Mouse (Mus musculus): ENCODE data around the gene Atg10.
A peak's percentile ranks its signal among the peaks of the same experiment; 100 is the strongest.

Gene Atg10

GRCm38 (mm10) chr13:91175347-91175746 is 48.4 kb downstream of the Atg10 start:
- peak; percentile 65 to 68 for DNase-seq

DNA sequence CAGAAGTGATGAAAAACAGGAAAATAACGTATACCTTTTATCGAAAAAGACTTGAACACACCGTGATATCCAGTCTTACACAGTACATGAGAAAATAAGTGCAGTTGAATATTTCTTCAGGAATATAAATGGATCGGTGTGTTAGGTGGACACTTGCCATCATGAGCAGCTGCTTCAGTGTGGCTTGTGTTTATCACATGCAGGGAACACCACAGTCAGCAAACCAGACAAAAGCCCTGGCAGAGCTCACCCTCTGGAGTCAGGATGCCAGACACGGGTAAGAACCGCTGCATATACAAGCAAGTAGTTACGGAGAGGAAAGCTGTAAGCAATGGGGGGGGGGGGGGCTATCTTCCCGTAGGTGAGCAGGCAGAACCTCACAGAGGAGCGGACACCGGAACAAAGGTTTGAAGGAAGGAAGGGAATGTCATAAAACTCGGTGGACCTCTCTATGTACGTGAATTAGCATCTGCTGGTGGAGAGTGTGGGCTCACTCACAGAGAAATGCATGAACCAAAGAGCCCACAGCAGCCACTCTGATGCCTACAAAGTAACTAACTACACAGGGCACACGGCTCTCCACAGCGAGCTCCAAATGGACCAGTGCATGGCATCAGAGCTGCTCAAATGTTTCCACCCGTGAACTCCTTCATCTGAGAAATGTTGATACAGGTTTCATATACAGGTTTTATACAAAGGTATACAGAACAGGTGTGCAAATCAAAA is 51.8 kb downstream of the Atg10 start:
- peak; percentile 51 to 53 for DNase-seq

DNA sequence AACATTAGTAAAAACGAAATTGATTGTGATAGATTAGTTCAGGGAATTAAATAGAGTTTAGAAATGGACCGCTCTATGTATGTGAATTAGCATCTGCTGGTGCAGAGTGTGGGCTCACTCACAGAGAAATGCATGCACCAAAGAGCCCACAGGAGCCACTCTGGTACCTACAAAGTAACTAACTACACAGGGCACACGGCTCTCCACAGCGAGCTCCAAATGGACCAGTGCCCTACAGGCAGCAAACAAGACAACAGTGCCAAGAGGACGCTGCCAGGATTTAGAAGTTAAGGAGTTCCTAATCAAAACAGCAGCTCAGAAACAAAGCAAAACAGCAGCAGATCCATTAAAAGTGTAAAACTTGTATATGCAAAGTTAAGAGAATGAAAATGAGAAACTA is 52.6 kb downstream of the Atg10 start:
- peak in 1 of 2 experiments; percentile 55 for DNase-seq

GRCm38 (mm10) chr13:91169529-91170319 is 54.0 kb downstream of the Atg10 start:
- no peak for DNase-seq

GRCm38 (mm10) chr13:91168486-91168885 is 55.3 kb downstream of the Atg10 start:
- no peak for DNase-seq

- no peak for DNase-seq
These were observed 56.2 kb downstream of the Atg10 start for GRCm38 (mm10) chr13:91167561-91167960.

GRCm38 (mm10) chr13:91166286-91166685 is 57.5 kb downstream of the Atg10 start:
- DNase-seq = no peak

DNA sequence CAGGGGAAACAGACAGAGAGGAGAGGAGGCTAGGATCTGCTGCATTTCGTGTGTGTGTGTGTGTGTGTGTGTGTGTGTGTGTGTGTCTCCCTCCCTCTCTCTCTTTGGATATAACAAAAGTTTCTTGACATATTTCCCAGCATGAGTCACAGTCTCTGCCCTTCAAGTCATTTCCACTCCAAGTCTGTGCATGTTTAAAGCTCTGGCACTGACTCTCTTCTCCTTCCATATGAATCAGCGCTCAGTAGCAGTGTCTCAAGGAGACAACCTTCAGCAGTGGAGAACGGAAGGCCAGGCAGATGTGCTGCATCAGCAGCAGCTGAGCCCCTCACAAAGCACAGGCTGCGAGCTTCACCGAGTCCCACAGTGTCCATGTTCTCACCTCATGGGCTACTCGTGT is 58.6 kb downstream of the Atg10 start:
- DNase-seq = no peak

DNA sequence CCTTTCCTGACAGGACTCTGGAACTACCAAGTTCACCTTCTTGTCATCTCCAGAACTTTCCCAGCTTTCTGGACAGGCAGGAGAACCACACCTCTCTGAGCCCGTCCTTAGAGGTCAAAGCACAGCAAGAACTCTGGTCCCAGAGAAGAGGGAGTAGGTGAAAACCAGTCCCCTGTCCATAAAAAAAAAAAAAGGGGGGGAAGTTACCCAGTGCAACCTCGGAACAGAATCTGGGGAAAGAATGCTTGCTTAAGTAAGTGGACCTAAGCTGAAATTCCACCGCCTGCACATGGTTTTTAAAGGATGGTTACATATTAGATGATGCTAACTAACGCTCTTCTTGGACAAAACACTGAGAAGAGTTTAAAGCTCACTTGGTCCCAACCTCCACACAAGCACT is 60.5 kb downstream of the Atg10 start:
- no peak for DNase-seq

DNA sequence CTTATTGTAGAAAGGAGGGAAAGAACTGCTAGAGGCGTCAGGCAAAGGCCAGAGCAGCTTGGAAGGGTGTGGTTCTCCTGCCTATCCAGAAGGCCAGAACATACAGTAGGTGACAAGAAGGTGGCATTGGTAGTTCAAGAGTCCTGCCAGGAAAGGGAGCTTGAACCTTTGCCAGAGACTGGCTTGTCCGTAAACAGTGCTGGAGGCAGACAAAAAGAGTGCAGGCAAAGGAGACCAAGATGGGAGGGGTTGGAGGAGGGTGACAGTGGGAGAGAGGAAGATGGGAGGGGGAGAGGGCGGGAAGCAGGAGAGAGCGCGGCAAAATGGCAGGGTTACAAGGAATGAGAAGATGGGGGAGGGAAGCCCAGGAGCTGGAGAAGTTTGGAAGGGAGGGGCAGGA is 61.3 kb downstream of the Atg10 start:
- peak; percentile 47 to 51 for DNase-seq

- no peak for DNase-seq
These were observed 63.2 kb downstream of the Atg10 start for GRCm38 (mm10) chr13:91160616-91161015.

GRCm38 (mm10) chr13:91159881-91160280 is 63.9 kb downstream of the Atg10 start:
- DNase-seq = no peak

DNA sequence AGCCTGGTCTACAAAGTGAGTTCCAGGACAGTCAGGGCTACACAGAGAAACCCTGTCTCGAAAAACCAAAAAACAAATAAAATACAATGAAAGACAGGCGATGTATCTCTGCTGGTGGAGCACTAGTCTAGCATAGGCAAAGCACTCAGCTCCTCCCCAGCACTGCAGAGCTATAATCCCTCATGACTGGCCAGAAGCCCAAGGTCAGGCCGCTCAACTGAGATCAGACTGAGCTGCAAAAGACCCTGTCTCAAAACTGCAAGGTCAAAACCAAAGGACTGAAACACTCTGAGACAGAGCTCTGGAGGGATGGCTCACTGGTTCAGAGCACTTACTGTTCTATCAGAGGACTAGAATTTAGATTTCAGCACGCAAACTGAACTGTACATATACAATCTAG is 65.8 kb downstream of the Atg10 start:
- DNase-seq = no peak

- DNase-seq = no peak
These were observed 66.3 kb downstream of the Atg10 start for GRCm38 (mm10) chr13:91157429-91157828.

DNA sequence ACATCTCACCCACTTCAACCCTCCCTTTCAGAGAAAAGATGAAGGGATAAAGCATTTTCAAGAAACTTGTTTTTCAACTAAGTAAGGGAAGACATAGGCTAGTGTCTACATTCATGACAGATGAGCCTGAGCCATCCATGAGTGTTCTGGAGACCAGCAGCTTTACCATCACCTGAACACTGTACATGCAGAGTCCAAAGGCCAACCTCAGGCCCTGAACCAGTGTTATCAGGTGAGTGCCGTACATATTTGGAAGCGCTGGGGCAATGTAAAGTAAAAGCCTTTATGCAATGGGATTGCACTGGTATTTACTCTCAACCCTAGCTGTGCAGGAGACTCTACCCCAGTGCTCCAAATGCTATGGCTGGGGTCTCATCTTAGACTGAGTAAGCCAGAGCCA is 66.8 kb downstream of the Atg10 start:
- no peak for DNase-seq

DNA sequence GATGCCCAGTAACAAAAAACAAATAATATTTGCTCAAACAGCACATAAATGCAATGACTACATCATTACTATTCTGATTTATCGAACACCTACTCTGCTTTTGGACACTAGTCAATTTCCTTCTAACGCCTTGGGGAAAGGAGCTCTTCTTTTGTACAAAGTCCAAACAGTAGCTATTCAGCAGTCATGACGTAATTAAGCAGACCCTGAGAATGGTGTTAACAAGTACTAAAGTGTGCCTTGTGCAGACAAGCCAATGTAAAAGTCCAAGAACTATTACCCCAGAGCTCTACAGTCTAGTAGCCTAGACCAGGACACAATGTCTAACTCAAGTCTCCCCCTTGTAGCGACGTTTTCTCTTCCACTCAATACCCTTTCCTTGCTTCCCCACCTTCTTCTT is 67.5 kb downstream of the Atg10 start:
- no peak for DNase-seq

DNA sequence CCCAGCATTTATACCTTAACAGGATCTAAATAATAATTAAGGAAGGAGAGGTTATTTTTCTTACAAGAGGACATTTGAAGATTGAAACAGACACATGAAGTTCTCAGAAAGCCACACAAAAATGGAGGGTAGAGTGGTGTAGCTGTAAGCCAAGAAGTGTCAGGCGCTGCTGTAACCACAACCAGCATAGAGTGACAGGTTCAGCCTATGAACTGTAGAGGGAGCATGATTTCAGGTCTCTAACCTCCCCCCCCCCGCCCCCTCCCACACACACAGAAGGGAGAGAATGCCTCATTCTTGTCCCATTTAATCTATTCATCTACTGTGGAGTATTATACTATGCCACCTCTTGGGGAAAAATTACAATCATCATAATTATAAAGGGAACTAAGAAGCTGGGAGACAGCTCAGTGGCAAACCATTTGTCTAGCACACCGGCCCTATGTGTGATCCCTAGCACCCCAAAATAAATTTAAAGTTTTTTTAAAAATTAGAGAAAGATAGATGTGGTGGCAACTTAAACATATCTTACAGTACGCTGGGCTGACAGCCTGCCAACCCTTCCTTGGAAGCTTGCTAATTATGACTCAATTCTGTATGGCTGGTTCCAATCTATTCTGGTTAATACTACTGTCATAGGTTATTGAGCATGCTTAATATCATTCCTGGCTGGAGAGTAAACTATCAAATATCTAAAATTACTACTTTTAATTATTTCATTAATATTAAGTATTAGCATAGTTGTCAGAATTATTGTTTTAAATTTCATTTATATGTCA is 68.2 kb downstream of the Atg10 start:
- DNase-seq = no peak

DNA sequence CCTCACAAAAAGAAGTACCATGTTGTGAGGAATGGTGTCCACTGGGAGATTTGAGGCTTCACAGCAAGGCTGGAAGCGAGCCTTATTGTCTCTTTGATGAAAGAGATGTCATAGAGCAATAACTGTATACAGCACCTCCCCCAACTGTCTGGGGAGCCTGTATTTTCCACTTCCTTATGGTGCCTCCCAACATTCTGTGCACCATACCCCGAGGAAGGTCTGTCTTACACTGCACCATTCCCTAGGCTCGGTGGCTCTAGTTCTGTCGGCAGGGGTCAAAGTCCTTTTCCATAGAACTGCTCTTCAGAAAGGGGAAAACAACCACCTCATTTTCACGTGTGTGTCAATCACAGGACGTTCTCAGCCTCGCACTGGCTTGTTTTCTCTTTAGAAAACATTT is 69.1 kb downstream of the Atg10 start:
- DNase-seq = no peak

DNA sequence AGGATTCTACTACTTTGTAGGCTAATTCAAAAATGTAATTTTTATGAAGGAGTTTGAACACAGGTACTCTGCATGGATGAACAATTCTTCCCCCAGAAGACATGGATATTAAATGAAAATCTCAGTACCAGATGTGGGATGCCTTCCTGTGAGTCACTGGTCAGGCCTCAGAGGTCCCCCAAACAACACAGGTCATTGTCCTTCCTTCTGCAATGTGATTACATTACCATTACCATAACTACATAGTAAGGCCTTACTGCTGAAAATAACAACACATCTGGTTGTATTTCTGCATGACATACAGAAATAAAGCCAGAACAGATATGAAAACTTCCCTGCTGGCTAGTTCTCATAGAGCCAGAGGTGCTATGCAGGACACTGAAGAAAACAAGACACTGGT is 87.4 kb downstream of the Atg10 start:
- no peak for DNase-seq

DNA sequence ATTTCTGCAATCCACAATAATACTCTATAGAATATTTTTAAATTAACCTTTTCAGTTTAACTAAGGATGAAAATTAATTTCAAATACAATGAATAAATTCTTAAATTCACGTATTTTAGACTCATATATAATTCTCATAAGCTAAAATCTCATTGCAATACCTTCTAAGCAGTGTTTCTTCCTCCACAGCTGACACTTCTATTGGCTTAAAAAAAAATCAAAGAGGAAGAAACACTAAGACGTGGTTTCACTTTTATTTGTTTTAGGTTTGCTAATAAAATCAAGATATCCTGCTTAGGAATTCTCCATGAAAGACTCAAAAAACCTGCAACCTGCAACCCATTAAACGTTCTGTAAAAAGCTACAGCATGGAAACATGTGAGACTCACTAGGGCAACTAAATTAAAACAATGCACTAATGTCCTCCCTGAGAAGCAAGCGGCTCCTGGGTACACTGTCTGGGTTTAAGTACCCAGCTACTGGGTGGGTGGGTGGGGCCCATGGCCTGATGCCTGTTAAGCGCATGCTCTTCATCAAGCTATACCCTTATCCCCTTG is 90.4 kb downstream of the Atg10 start:
- no peak for DNase-seq

DNA sequence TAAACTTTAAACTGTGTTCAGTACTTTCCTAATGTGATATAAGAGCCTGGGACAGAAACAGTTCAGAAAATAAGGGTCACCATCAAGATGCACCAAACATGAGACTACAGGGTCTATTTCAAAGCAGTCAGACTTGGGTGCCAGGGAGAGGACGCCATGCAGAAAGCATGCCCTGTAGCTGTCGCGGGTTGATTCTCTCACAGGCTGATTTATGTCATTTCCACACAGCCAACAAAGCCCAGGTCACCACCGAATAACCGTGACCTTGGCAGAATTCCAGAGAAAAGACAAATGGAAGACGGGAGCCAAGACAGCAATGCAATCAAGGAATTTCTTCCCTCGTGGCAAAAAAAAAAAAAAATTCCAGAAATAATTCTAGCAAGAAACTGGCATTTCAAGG is 94.7 kb downstream of the Atg10 start:
- peak; percentile 26 to 47 for DNase-seq

GRCm38 (mm10) chr13:91128581-91128980 is 95.2 kb downstream of the Atg10 start:
- DNase-seq = peak; percentile 17 to 47

DNA sequence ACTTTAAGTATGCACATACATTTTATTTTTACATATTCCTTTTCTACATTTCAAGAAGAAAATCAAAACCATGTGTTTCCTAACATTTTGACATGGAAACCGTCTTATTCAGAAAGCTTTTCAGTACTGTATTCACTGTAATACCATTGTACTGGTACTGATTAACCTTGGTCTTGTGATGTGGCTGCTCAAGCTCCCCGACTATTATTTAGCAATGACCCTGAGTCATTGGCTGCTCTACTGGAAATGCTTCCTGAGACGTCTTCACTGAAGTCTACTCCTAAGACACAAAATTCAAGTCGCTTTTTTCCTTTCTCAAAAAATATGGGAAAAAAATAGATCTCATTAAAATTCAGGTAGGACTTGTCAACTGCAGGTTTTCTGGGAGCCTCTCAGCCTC is 105.6 kb downstream of the Atg10 start:
- DNase-seq = no peak
